Mouse (Mus musculus) hindlimb bud, embryonic 11.5 days (tissue): Measurements from ENCODE around the gene Phf2.

Experiments
- DNase-seq: peaks from one replicate; pipeline ENCODE4 v3.0.0-alpha.2; 2012; ENCODE audit warnings: low read depth, low spot score; ENCODE audit errors: extremely low spot score

Gene Phf2

GRCm38 (mm10) chr13:48858054-48858453, 12.9 kb downstream of the Phf2 start:
- DNase-seq: no peak

GRCm38 (mm10) chr13:48857246-48857932, 13.5 kb downstream of the Phf2 start:
- no peak for DNase-seq

- no peak for DNase-seq
Measured at GRCm38 (mm10) chr13:48853947-48854346, 17.0 kb downstream of the Phf2 start.

- DNase-seq: no peak
Measured at GRCm38 (mm10) chr13:48853475-48853874, 17.4 kb downstream of the Phf2 start.

GRCm38 (mm10) chr13:48852859-48853258, 18.1 kb downstream of the Phf2 start:
- no peak for DNase-seq

GRCm38 (mm10) chr13:48851719-48852118, 19.2 kb downstream of the Phf2 start:
- no peak for DNase-seq

- no peak for DNase-seq
Measured at GRCm38 (mm10) chr13:48850771-48851170, 20.1 kb downstream of the Phf2 start.

- no peak for DNase-seq
Measured at GRCm38 (mm10) chr13:48850326-48850725, 20.6 kb downstream of the Phf2 start.

GRCm38 (mm10) chr13:48849155-48849554, 21.8 kb downstream of the Phf2 start:
- DNase-seq: no peak

GRCm38 (mm10) chr13:48845308-48845707, 25.6 kb downstream of the Phf2 start:
- DNase-seq: no peak

- DNase-seq: no peak
Measured at GRCm38 (mm10) chr13:48843530-48843929, 27.4 kb downstream of the Phf2 start.

- DNase-seq: no peak
Measured at GRCm38 (mm10) chr13:48841905-48842592, 28.9 kb downstream of the Phf2 start.

GRCm38 (mm10) chr13:48838284-48838683, 32.6 kb downstream of the Phf2 start:
- DNase-seq: no peak

- DNase-seq: no peak
Measured at GRCm38 (mm10) chr13:48837537-48837936, 33.4 kb downstream of the Phf2 start.

GRCm38 (mm10) chr13:48830528-48831250, 40.2 kb downstream of the Phf2 start:
- DNase-seq: no peak

- DNase-seq: no peak
Measured at GRCm38 (mm10) chr13:48829780-48830179, 41.1 kb downstream of the Phf2 start.

GRCm38 (mm10) chr13:48822871-48823270, 48.0 kb downstream of the Phf2 start:
- no peak for DNase-seq

GRCm38 (mm10) chr13:48822288-48822687, 48.6 kb downstream of the Phf2 start:
- no peak for DNase-seq

GRCm38 (mm10) chr13:48819131-48819530, 51.8 kb downstream of the Phf2 start:
- no peak for DNase-seq

GRCm38 (mm10) chr13:48814406-48814805, 56.5 kb downstream of the Phf2 start:
- DNase-seq: no peak

- DNase-seq: no peak
Measured at GRCm38 (mm10) chr13:48810991-48811390, 59.9 kb downstream of the Phf2 start.

- DNase-seq: no peak
Measured at GRCm38 (mm10) chr13:48810274-48810823, 60.6 kb downstream of the Phf2 start.
